Mouse (Mus musculus) embryonic fibroblast, embryonic 13.5 days (primary cell): ENCODE measurements around the gene 4931406P16Rik.

ENCODE experiments used
- CTCF ChIP-seq: IDR thresholded peaks from 2 replicates; pipeline ENCODE4 v1.5.1; 2011; ENCODE audit warnings: mild to moderate bottlenecking, control low read depth, low read length, moderate library complexity, borderline replicate concordance; ENCODE audit not compliant: insufficient read depth
- POLR2A ChIP-seq: IDR thresholded peaks from 2 replicates; pipeline ENCODE4 v1.6.1; 2011; ENCODE audit warnings: low read depth, mild to moderate bottlenecking, control low read depth, low read length, moderate library complexity

DNA sequence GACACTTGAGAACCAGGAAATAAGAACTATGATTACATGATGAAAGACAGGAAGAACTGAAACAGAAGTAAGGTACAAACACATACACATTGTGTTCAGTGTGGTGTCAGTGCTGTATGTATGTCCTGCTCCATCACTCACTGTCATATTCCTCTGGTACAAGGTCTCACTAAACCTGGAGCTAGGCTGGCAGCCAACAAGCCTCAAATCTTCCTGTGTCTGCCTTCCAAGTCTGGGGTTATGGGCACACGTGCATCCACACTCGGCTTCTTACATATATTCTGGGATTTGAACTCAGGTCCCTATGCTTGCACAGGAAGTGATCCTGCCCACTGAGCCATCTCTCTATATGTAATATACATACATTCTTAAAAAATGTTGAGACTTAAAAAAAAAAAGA lies 20.7 kb downstream of the 4931406P16Rik start:
- no peak for TF ChIP-seq CTCF
- TF ChIP-seq POLR2A = no peak
